Mouse (Mus musculus) E14TG2a.4 (cell line): ENCODE measurements around the gene Plin3.

Experiments used
- H3K27me3 ChIP-seq: 2 replicates; pipeline ENCODE4 v1.6.1; 2014; ENCODE audit warnings: low read length, control low read depth; ENCODE audit not compliant: insufficient read depth
- H3K36me3 ChIP-seq: 2 replicates; pipeline ENCODE4 v1.6.1; 2014; ENCODE audit warnings: low read length, control low read depth; ENCODE audit not compliant: insufficient read depth
- H3K4me1 ChIP-seq: replicated peaks from 2 replicates; pipeline ENCODE4 v1.6.1; 2014; ENCODE audit warnings: low read depth, low read length, control low read depth
- H3K4me3 ChIP-seq: replicated peaks from 2 replicates; pipeline ENCODE4 v1.5.1; 2014; ENCODE audit warnings: mild to moderate bottlenecking, low read length
- H3K9me3 ChIP-seq: 2 replicates; pipeline ENCODE4 v1.6.1; 2014; ENCODE audit warnings: low read length, control low read depth
- CTCF ChIP-seq: conservative IDR thresholded peaks from 2 replicates; pipeline ENCODE4 v1.5.1; 2014; ENCODE audit warnings: low read length
- NANOG ChIP-seq: IDR thresholded peaks from 2 replicates; pipeline ENCODE4 v1.6.1; 2014; ENCODE audit warnings: borderline replicate concordance, low read length, mixed read lengths
- POU5F1 ChIP-seq: IDR thresholded peaks from 2 replicates; pipeline ENCODE4 v1.6.1; 2014; ENCODE audit warnings: low read length, borderline replicate concordance

Gene Plin3

DNA sequence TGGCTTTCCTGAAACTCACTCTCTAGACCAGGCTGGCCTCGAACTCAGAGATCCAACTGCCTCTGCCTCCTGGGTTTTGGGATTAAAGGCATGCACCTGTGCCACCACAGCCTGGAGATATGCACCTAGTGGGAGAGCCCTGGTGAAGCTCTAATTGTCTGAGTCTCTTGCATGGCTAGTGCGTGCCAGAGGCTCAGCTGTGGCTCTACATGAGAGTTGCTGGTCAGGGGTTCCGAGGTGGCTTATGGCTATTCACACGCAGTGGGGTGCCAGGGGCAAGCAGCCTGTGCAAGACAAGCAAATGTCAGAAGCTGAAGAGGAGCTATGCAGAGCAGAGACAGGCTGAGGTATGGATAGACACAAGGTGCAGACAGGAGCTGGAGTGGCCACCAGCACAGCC, 38.0 kb downstream of the Plin3 start:
- Histone ChIP-seq H3K9me3 (no peaks in the 10 kb centered on the region), H3K4me3 (no peak overlapping the region), H3K36me3 (peaks cover 23% of the 10 kb centered on the region), H3K27me3 (no peaks in the 10 kb centered on the region), H3K4me1 (peaks cover 51% of the 10 kb centered on the region)
- TF ChIP-seq POU5F1, result no peak
- TF ChIP-seq NANOG, result no peak
- TF ChIP-seq CTCF, result no peak

- no peak for TF ChIP-seq POU5F1
- no peak for TF ChIP-seq NANOG
- TF ChIP-seq CTCF, result peak; percentile 91
- H3K27me3 ChIP-seq, result peaks cover 11% of the 10 kb centered on the region
- no peaks in the 10 kb centered on the region for H3K9me3 ChIP-seq
- peak overlapping the region; percentile 53; the same call in 1 of the 2 replicates for H3K4me3 ChIP-seq
- H3K36me3 ChIP-seq, result no peaks in the 10 kb centered on the region
- peaks cover 33% of the 10 kb centered on the region for H3K4me1 ChIP-seq
These were observed 41.4 kb downstream of the Plin3 start for GRCm38 (mm10) chr17:56251136-56251829.

DNA sequence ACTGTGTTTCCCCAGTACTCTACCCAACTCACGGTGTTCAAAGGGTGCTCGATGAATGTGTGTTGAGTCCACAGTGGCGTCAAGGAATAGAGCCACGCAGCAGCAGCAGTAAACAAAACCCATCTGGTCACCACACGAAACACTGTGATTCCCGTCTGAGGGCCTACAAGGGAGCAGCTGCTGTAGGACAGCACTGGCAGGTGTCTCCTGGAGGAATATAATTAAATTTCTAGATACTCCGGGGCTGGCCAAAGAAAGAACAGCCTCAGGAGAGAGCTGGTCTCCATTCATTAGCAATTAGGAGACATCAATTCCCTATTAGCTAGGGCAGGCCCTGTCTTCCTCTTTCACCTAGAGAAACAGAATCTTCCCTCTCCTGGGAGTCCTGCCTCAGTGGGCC, 47.1 kb downstream of the Plin3 start:
- H3K36me3 ChIP-seq, result no peaks in the 10 kb centered on the region
- no peak for TF ChIP-seq CTCF
- TF ChIP-seq POU5F1, result no peak
- no peak for TF ChIP-seq NANOG

DNA sequence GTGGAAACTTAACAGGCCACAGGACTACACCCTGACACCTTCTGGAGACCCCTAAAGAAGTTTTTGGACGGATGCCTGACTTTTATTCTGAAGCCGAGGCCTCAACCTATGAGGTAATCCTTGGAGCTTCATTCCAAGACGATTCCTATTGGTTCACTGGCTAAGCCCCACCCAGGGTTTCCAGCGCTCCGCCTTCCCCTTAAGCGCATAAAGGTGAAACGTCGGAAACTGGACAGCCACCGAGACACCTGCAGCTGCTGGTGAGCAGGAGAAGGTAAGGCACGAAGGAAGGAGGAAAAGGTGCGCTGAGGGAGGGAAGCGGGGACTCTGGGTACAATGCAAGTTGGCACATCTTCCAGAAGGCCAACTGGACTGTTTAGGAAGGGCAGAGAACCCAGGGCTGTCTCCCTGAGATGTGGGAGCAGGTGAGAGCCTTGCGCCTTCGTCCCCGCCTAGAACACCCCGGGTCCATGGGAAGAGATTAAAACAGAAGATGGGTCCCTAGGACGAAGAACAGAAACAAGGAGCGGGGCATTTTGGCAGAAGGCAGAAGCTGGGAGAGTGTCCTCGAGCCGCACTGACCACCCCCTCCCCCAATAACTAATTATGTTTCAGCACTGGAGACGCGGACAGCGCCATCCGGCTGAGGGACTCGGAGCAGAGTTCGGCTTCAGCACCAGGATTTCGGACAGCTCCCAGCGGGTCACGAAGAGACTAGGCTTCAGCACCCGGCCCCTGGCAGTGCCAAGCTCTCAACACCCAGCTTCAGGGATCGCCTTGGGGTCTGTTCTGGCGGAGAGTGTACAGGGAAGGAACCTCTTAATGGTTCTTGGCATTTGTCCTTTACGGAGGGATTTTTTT, 50.9 kb downstream of the Plin3 start:
- TF ChIP-seq NANOG (no peak), CTCF (no peak), POU5F1 (no peak)
- H3K36me3 ChIP-seq, result no peaks in the 10 kb centered on the region
- H3K4me3 ChIP-seq, result peak overlapping the region; percentile 83
- peaks cover 23% of the 10 kb centered on the region for H3K4me1 ChIP-seq
- peaks cover 21% of the 10 kb centered on the region for H3K27me3 ChIP-seq
- H3K9me3 ChIP-seq, result no peaks in the 10 kb centered on the region

More for the DNA sequence above, 47.1 kb downstream of the Plin3 start:
- Histone ChIP-seq H3K9me3 (no peaks in the 10 kb centered on the region), H3K27me3 (peaks cover 27% of the 10 kb centered on the region), H3K4me1 (peaks cover 27% of the 10 kb centered on the region), H3K4me3 (no peak overlapping the region)

- Histone ChIP-seq H3K36me3 (no peaks in the 10 kb centered on the region), H3K4me1 (peaks cover 20% of the 10 kb centered on the region), H3K27me3 (peaks cover 13% of the 10 kb centered on the region), H3K4me3 (no peak overlapping the region), H3K9me3 (no peaks in the 10 kb centered on the region)
- TF ChIP-seq POU5F1 (no peak), CTCF (no peak), NANOG (no peak)
These were observed 58.7 kb downstream of the Plin3 start for GRCm38 (mm10) chr17:56233818-56234469.

GRCm38 (mm10) chr17:56233389-56233788, 59.3 kb downstream of the Plin3 start:
- TF ChIP-seq NANOG, result no peak
- no peak for TF ChIP-seq CTCF
- no peak for TF ChIP-seq POU5F1

GRCm38 (mm10) chr17:56229943-56230342, 62.7 kb downstream of the Plin3 start:
- H3K27me3 ChIP-seq, result 0 out of 2 replicates have a peak, but pooled peaks cover 5% of the 10 kb centered on the region
- no peak overlapping the region for H3K4me3 ChIP-seq
- H3K4me1 ChIP-seq, result peaks cover 18% of the 10 kb centered on the region
- no peak for TF ChIP-seq CTCF
- no peak for TF ChIP-seq NANOG
- no peak for TF ChIP-seq POU5F1
- no peaks in the 10 kb centered on the region for H3K36me3 ChIP-seq
- no peaks in the 10 kb centered on the region for H3K9me3 ChIP-seq

More at GRCm38 (mm10) chr17:56233389-56233788, 59.3 kb downstream of the Plin3 start:
- Histone ChIP-seq H3K36me3 (no peaks in the 10 kb centered on the region), H3K9me3 (no peaks in the 10 kb centered on the region), H3K4me3 (no peak overlapping the region), H3K4me1 (peaks cover 20% of the 10 kb centered on the region), H3K27me3 (peaks cover 13% of the 10 kb centered on the region)
